Comparison of ENCODE assay signal across 8 mouse cellular contexts in the genomic region with DNA sequence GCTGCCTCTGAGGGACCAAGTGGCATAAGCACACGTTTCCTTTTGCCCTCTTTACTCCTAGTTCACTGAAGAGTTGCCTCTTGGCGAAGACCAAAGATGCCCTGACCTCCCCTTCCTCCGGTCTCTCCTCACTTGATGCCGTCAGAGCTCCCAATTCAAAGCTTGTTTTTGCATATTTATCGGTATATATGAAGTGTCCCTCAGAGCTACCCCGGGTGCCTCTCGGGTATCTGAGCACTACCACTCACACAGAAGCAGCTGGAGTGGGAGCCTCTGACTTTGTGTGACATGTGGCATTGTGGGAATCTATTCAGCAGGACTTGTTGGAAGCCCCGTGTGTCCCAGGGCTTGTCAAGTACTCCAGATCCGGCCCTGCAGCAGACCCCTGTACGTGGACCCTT. TPM values are rescaled to one million over a fixed set of nuclear protein-coding genes. Genes with fewer than 3 reads are reported as not detected.
DNase-seq lines count a peak whose midpoint lies in the region; ATAC-seq and TF ChIP-seq lines count a peak whose summit lies in the region.

No protein-coding gene starts in this region.

- H3K4me1 ChIP-seq in forebrain, embryonic 15.5 days = peaks cover 19% of the 10 kb centered on the region
- H3K4me1 ChIP-seq in liver, adult 2 months (ENCODE audit: control insufficient read depth, insufficient read depth, low read length) = peaks cover 3% of the 10 kb centered on the region; the same call in 1 of the 2 replicates
- peaks cover 9% of the 10 kb centered on the region for H3K4me1 ChIP-seq in stomach, embryonic 16.5 days (ENCODE audit: control insufficient read depth, insufficient read depth, low read length)

- peaks cover 5% of the 10 kb centered on the region; the same call in 1 of the 2 replicates for H3K79me2 ChIP-seq in liver, adult 2 months (ENCODE audit: control insufficient read depth, insufficient read depth, low read length)

- H3K27me3 ChIP-seq in forebrain, embryonic 15.5 days = no peaks in the 10 kb centered on the region
- H3K27me3 ChIP-seq in liver, adult 2 months (ENCODE audit: control insufficient read depth, insufficient read depth, low read length) = no peaks in the 10 kb centered on the region
- H3K27me3 ChIP-seq in stomach, embryonic 16.5 days (ENCODE audit: control insufficient read depth, insufficient read depth, low read length) = no peaks in the 10 kb centered on the region

- peaks cover 11% of the 10 kb centered on the region; the same call in 1 of the 2 replicates for H3K36me3 ChIP-seq in forebrain, embryonic 15.5 days
- H3K36me3 ChIP-seq in liver, adult 2 months (ENCODE audit: control insufficient read depth, insufficient read depth, low read length) = peaks cover under 1% of the 10 kb centered on the region; the same call in 1 of the 2 replicates
- 0 out of 2 replicates have a peak, but pooled peaks cover 3% of the 10 kb centered on the region for H3K36me3 ChIP-seq in stomach, embryonic 16.5 days (ENCODE audit: control insufficient read depth, insufficient read depth, low read length)

- peak overlapping the region; percentile 74 for H3K4me3 ChIP-seq in forebrain, embryonic 15.5 days
- H3K4me3 ChIP-seq in liver, adult 2 months (ENCODE audit: insufficient read depth, low read depth, low read length) = peak overlapping the region; percentile 82
- H3K4me3 ChIP-seq in stomach, embryonic 16.5 days (replicated peaks; ENCODE audit: low read length) = peak overlapping the region; percentile 85

- peak; percentile 24 to 32 for DNase-seq in layer of hippocampus, postnatal 10 days (ENCODE audit: low spot score in 2 of 2)
- DNase-seq in layer of hippocampus, postnatal 14 days (ENCODE audit: low spot score in 2 of 2) = no peak
- DNase-seq in T-cell, adult 2 months (ENCODE audit: low spot score) = peak; percentile 29
- no peak for DNase-seq in liver, adult 2 months (ENCODE audit: extremely low read depth, low read depth, low spot score)
- no peak for DNase-seq in right cerebral cortex, postnatal 36 days (ENCODE audit: low spot score in 2 of 2)

- TF ChIP-seq POLR2A in liver, adult 2 months (IDR thresholded peaks at IDR 0.05; ENCODE audit: extremely low read depth, insufficient read depth, low read length) = no peak

- H3K9ac ChIP-seq in forebrain, embryonic 15.5 days (replicated peaks) = peak overlapping the region; percentile 99
- H3K9ac ChIP-seq in liver, adult 2 months (ENCODE audit: low read depth, low read length) = peak overlapping the region; percentile 97
- H3K9ac ChIP-seq in stomach, embryonic 16.5 days (ENCODE audit: low read length) = peak overlapping the region; percentile 99

- ATAC-seq in forebrain, embryonic 15.5 days (replicated peaks) = peak; percentile 20
- no peak; the same call in 1 of the 2 replicates for ATAC-seq in stomach, embryonic 16.5 days (ENCODE audit: insufficient read depth, low FRiP score)
- no peak for ATAC-seq in megakaryocyte progenitor cell, adult 5-6 weeks (replicated peaks; ENCODE audit: poor library complexity)

- WGBS in forebrain, embryonic 15.5 days = 6% methylated on average over 10 of the region's 10 CpGs
- WGBS in liver, adult 2 months = 9% methylated on average over 10 of the region's 10 CpGs
- 9% methylated on average over 10 of the region's 10 CpGs for WGBS in stomach, embryonic 16.5 days

- H3K4me2 ChIP-seq in forebrain, embryonic 15.5 days (replicated peaks) = peak overlapping the region; percentile 94
- peak overlapping the region; percentile 93 for H3K4me2 ChIP-seq in stomach, embryonic 16.5 days (ENCODE audit: low read depth, low read length)

- peak overlapping the region; percentile 88 for H3K27ac ChIP-seq in forebrain, embryonic 15.5 days (replicated peaks)
- H3K27ac ChIP-seq in liver, adult 2 months (replicated peaks; ENCODE audit: insufficient read depth, low read depth, low read length) = peak overlapping the region; percentile 66
- peak overlapping the region; percentile 84; the same call in 1 of the 2 replicates for H3K27ac ChIP-seq in stomach, embryonic 16.5 days (ENCODE audit: low read length)

- no peaks in the 10 kb centered on the region for H3K9me3 ChIP-seq in forebrain, embryonic 15.5 days
- no peaks in the 10 kb centered on the region for H3K9me3 ChIP-seq in stomach, embryonic 16.5 days (replicated peaks; ENCODE audit: control insufficient read depth, low read length)

- TF ChIP-seq CTCF in liver, adult 2 months (IDR thresholded peaks at IDR 0.05; ENCODE audit: low read depth, low read length) = no peak

RNA-seq across cellular contexts. Expression of gene Tbc1d9b, which starts 0.6 kb away (rescaled TPM):
- 10 to 100 TPM; 74.0 to 76.4 TPM for total RNA-seq in layer of hippocampus, postnatal 10 days (2021)
- total RNA-seq in layer of hippocampus, postnatal 14 days (2021) = 100 to 1,000 TPM; 104 to 105 TPM
- polyA plus RNA-seq in forebrain, embryonic 15.5 days (2015; fragmentation: Nextera tagmentation; extraction: Ambion mirVana) = 37.0 and 37.5 TPM in 2 replicates
- total RNA-seq in liver, adult 2 months (2014; rRNA removed) = 19.5 and 26.2 TPM in 2 replicates
- 29.8 and 30.5 TPM in 2 replicates for polyA plus RNA-seq in liver, adult 2 months (2012; rRNA removed)
- 35.9 and 38.6 TPM in 2 replicates for polyA plus RNA-seq in stomach, embryonic 16.5 days (2015; fragmentation: Nextera tagmentation; extraction: Ambion mirVana)
- total RNA-seq in megakaryocyte progenitor cell, adult 5-6 weeks (2015) = 38.6 and 41.5 TPM in 2 replicates
- 78.6 and 91.2 TPM in 2 replicates for total RNA-seq in megakaryocyte progenitor cell, adult 5-6 weeks (2017)

RNA-seq across cellular contexts. Expression of gene Mrnip, which starts 42.4 kb away (rescaled TPM):
- 10 to 100 TPM; 20.5 to 21.3 TPM for total RNA-seq in layer of hippocampus, postnatal 10 days (2021)
- 10 to 100 TPM; 15.3 to 17.7 TPM for total RNA-seq in layer of hippocampus, postnatal 14 days (2021)
- polyA plus RNA-seq in forebrain, embryonic 15.5 days (2015; fragmentation: Nextera tagmentation; extraction: Ambion mirVana) = 28.6 and 31.9 TPM in 2 replicates
- total RNA-seq in liver, adult 2 months (2014; rRNA removed) = 8.5 and 9.3 TPM in 2 replicates
- 9.3 and 9.9 TPM in 2 replicates for polyA plus RNA-seq in liver, adult 2 months (2012; rRNA removed)
- polyA plus RNA-seq in stomach, embryonic 16.5 days (2015; fragmentation: Nextera tagmentation; extraction: Ambion mirVana) = 11.9 and 12.5 TPM in 2 replicates
- total RNA-seq in megakaryocyte progenitor cell, adult 5-6 weeks (2015) = 18.8 and 20.0 TPM in 2 replicates
- total RNA-seq in megakaryocyte progenitor cell, adult 5-6 weeks (2017) = 14.6 and 16.5 TPM in 2 replicates

Comparison
In these comparisons a context has a peak if more than half of its experiments do, and no peak if none do; other contexts are left out.
1. DNase-seq: peak in layer of hippocampus, postnatal 10 days (2 of 2) and T-cell, adult 2 months (single experiment); none in layer of hippocampus, postnatal 14 days (0 of 2), liver, adult 2 months (single experiment) and right cerebral cortex, postnatal 36 days (0 of 2).
2. Peak in every context shown above with its lines, with median percentiles within 50 percentile points of each other: H3K27ac ChIP-seq, H3K4me3 ChIP-seq and H3K9ac ChIP-seq.